Mouse (Mus musculus): ENCODE results near the gene Zfp609. TPM values are rescaled to one million over a fixed set of nuclear protein-coding genes. Genes with fewer than 3 reads are reported as not detected.

Zfp609 gene
- polyA plus RNA-seq, 1 experiment from 2014 or later = 6.9 TPM

- Histone ChIP-seq H3K4me3 (no peak overlapping the region), H3K36me3 (0 out of 2 replicates have a peak, but pooled peaks cover 3% of the 10 kb centered on the region), H3K9ac (no peak overlapping the region), H3K9me3 (no peaks in the 10 kb centered on the region), H3K4me2 (no peak overlapping the region), H3K27me3 (no peaks in the 10 kb centered on the region), H3K4me1 (peaks cover 20% of the 10 kb centered on the region), H3K27ac (no peak overlapping the region)
- WGBS = 77% methylated on average over 4 of the region's 4 CpGs
- no peak for ATAC-seq (ENCODE audit: insufficient number of reproducible peaks, low FRiP score, low TSS enrichment, low read depth)
Observed at GRCm38 (mm10) chr9:65830255-65830654, 2.9 kb upstream of the Zfp609 start.

GRCm38 (mm10) chr9:65829410-65829809 is 2.0 kb upstream of the Zfp609 start:
- no peak overlapping the region for H3K4me2 ChIP-seq
- no peak overlapping the region for H3K9ac ChIP-seq
- WGBS = 87% methylated on average over 2 of the region's 2 CpGs
- peaks cover 20% of the 10 kb centered on the region for H3K4me1 ChIP-seq
- H3K9me3 ChIP-seq = no peaks in the 10 kb centered on the region
- no peaks in the 10 kb centered on the region for H3K36me3 ChIP-seq
- no peak for ATAC-seq (ENCODE audit: insufficient number of reproducible peaks, low FRiP score, low TSS enrichment, low read depth)
- no peaks in the 10 kb centered on the region for H3K27me3 ChIP-seq
- no peak overlapping the region for H3K4me3 ChIP-seq
- H3K27ac ChIP-seq = no peak overlapping the region

- ATAC-seq (ENCODE audit: insufficient number of reproducible peaks, low FRiP score, low TSS enrichment, low read depth) = no peak
- 32% methylated on average over 3 of the region's 3 CpGs for WGBS
- Histone ChIP-seq H3K27ac (no peak overlapping the region), H3K27me3 (no peaks in the 10 kb centered on the region), H3K9me3 (no peaks in the 10 kb centered on the region), H3K4me3 (peak overlapping the region; percentile 85), H3K4me2 (peak overlapping the region; percentile 66), H3K4me1 (peaks cover 29% of the 10 kb centered on the region), H3K9ac (0 out of 2 replicates have a peak overlapping the region, but pooled peaks have one; percentile 95), H3K36me3 (no peaks in the 10 kb centered on the region)
Observed at GRCm38 (mm10) chr9:65828511-65828910, 1.1 kb upstream of the Zfp609 start.

- H3K4me1 ChIP-seq = peaks cover 31% of the 10 kb centered on the region
- under 1% methylated on average over 13 of the region's 13 CpGs for WGBS
- H3K4me2 ChIP-seq = peak overlapping the region; percentile 66
Observed at GRCm38 (mm10) chr9:65828016-65828403, 646 bp upstream of the Zfp609 start.

GRCm38 (mm10) chr9:65826588-65827343 is 598 bp downstream of the Zfp609 start:
- no peaks in the 10 kb centered on the region for H3K9me3 ChIP-seq
- no peaks in the 10 kb centered on the region for H3K27me3 ChIP-seq
- peaks cover 31% of the 10 kb centered on the region for H3K4me1 ChIP-seq

More at GRCm38 (mm10) chr9:65828016-65828403, 646 bp upstream of the Zfp609 start:
- no peaks in the 10 kb centered on the region for H3K27me3 ChIP-seq
- H3K9me3 ChIP-seq = no peaks in the 10 kb centered on the region
- no peak for ATAC-seq (ENCODE audit: insufficient number of reproducible peaks, low FRiP score, low TSS enrichment, low read depth)
- H3K4me3 ChIP-seq = peak overlapping the region; percentile 85
- no peaks in the 10 kb centered on the region for H3K36me3 ChIP-seq
- peak overlapping the region; percentile 98 for H3K27ac ChIP-seq
- peak overlapping the region; percentile 95 for H3K9ac ChIP-seq

GRCm38 (mm10) chr9:65826226-65826587 is 1.2 kb downstream of the Zfp609 start:
- Histone ChIP-seq H3K27ac (peak overlapping the region; percentile 98), H3K36me3 (no peaks in the 10 kb centered on the region), H3K27me3 (no peaks in the 10 kb centered on the region), H3K4me1 (peaks cover 31% of the 10 kb centered on the region), H3K4me3 (peak overlapping the region; percentile 85), H3K4me2 (peak overlapping the region; percentile 63), H3K9me3 (no peaks in the 10 kb centered on the region), H3K9ac (peak overlapping the region; percentile 95; the same call in 1 of the 2 replicates)
- WGBS = 2% methylated on average over 4 of the region's 4 CpGs
- no peak for ATAC-seq (ENCODE audit: insufficient number of reproducible peaks, low FRiP score, low TSS enrichment, low read depth)

More at GRCm38 (mm10) chr9:65826588-65827343, 598 bp downstream of the Zfp609 start:
- Histone ChIP-seq H3K4me2 (peak overlapping the region; percentile 63), H3K9ac (peak overlapping the region; percentile 95), H3K36me3 (no peaks in the 10 kb centered on the region), H3K4me3 (peak overlapping the region; percentile 85), H3K27ac (peak overlapping the region; percentile 98)
- under 1% methylated on average over 30 of the region's 31 CpGs for whole genome bisulfite sequencing
- ATAC-seq (ENCODE audit: insufficient number of reproducible peaks, low FRiP score, low TSS enrichment, low read depth) = no peak; the same call in none of the 2 replicates

- peaks cover 31% of the 10 kb centered on the region for H3K4me1 ChIP-seq
- no peak for ATAC-seq (ENCODE audit: insufficient number of reproducible peaks, low FRiP score, low TSS enrichment, low read depth)
- no peaks in the 10 kb centered on the region for H3K9me3 ChIP-seq
- WGBS = 56% methylated on average over 10 of the region's 10 CpGs
- no peak overlapping the region for H3K4me3 ChIP-seq
- no peak overlapping the region for H3K4me2 ChIP-seq
- H3K36me3 ChIP-seq = no peaks in the 10 kb centered on the region
- H3K27me3 ChIP-seq = no peaks in the 10 kb centered on the region
- no peak overlapping the region for H3K9ac ChIP-seq
- H3K27ac ChIP-seq = no peak overlapping the region
Observed at GRCm38 (mm10) chr9:65823716-65824462, 3.5 kb downstream of the Zfp609 start.

GRCm38 (mm10) chr9:65822011-65822410 is 5.4 kb downstream of the Zfp609 start:
- H3K4me3 ChIP-seq = no peak overlapping the region
- no peak for ATAC-seq (ENCODE audit: insufficient number of reproducible peaks, low FRiP score, low TSS enrichment, low read depth)
- H3K4me2 ChIP-seq = no peak overlapping the region
- WGBS = 84% methylated on average over 4 of the region's 4 CpGs
- H3K36me3 ChIP-seq = no peaks in the 10 kb centered on the region
- no peak overlapping the region for H3K27ac ChIP-seq
- H3K4me1 ChIP-seq = peaks cover 23% of the 10 kb centered on the region
- H3K9me3 ChIP-seq = no peaks in the 10 kb centered on the region
- no peaks in the 10 kb centered on the region for H3K27me3 ChIP-seq
- H3K9ac ChIP-seq = no peak overlapping the region

GRCm38 (mm10) chr9:65820301-65820700 is 7.1 kb downstream of the Zfp609 start:
- Histone ChIP-seq H3K27ac (no peak overlapping the region), H3K9ac (no peak overlapping the region), H3K4me3 (no peak overlapping the region), H3K4me2 (no peak overlapping the region), H3K4me1 (peaks cover 11% of the 10 kb centered on the region; the same call in 1 of the 2 replicates), H3K9me3 (no peaks in the 10 kb centered on the region), H3K27me3 (no peaks in the 10 kb centered on the region), H3K36me3 (no peaks in the 10 kb centered on the region)
- WGBS = 46% methylated on average over 2 of the region's 2 CpGs
- ATAC-seq (ENCODE audit: insufficient number of reproducible peaks, low FRiP score, low TSS enrichment, low read depth) = no peak

- ATAC-seq (ENCODE audit: insufficient number of reproducible peaks, low FRiP score, low TSS enrichment, low read depth) = no peak
- H3K4me2 ChIP-seq = no peak overlapping the region
- H3K27ac ChIP-seq = no peak overlapping the region
- H3K4me1 ChIP-seq = peaks cover 1% of the 10 kb centered on the region; the same call in 1 of the 2 replicates
- no peaks in the 10 kb centered on the region for H3K27me3 ChIP-seq
- peaks cover 8% of the 10 kb centered on the region for H3K36me3 ChIP-seq
- H3K9me3 ChIP-seq = no peaks in the 10 kb centered on the region
- no peak overlapping the region for H3K9ac ChIP-seq
- no peak overlapping the region for H3K4me3 ChIP-seq
- WGBS = 87% methylated on average over 2 of the region's 2 CpGs
Observed at GRCm38 (mm10) chr9:65818402-65818801, 9.0 kb downstream of the Zfp609 start.

- H3K27me3 ChIP-seq = no peaks in the 10 kb centered on the region
- no peak overlapping the region for H3K27ac ChIP-seq
- WGBS = 50% methylated on average over 2 of the region's 2 CpGs
- H3K4me1 ChIP-seq = no peaks in the 10 kb centered on the region
- peaks cover 8% of the 10 kb centered on the region for H3K36me3 ChIP-seq
- no peak overlapping the region for H3K4me2 ChIP-seq
- no peak for ATAC-seq (ENCODE audit: insufficient number of reproducible peaks, low FRiP score, low TSS enrichment, low read depth)
- no peak overlapping the region for H3K4me3 ChIP-seq
- no peak overlapping the region for H3K9ac ChIP-seq
- H3K9me3 ChIP-seq = no peaks in the 10 kb centered on the region
Observed at GRCm38 (mm10) chr9:65812841-65813240, 14.5 kb downstream of the Zfp609 start.

- ATAC-seq (ENCODE audit: insufficient number of reproducible peaks, low FRiP score, low TSS enrichment, low read depth) = no peak
- H3K27ac ChIP-seq = no peak overlapping the region
- H3K9ac ChIP-seq = no peak overlapping the region
- H3K4me3 ChIP-seq = no peak overlapping the region
- no peak overlapping the region for H3K4me2 ChIP-seq
- H3K4me1 ChIP-seq = 0 out of 2 replicates have a peak, but pooled peaks cover 3% of the 10 kb centered on the region
- peaks cover 8% of the 10 kb centered on the region for H3K36me3 ChIP-seq
- no peaks in the 10 kb centered on the region for H3K27me3 ChIP-seq
- H3K9me3 ChIP-seq = no peaks in the 10 kb centered on the region
- 83% methylated on average over 1 of the region's 1 CpGs for WGBS
Observed at GRCm38 (mm10) chr9:65811784-65812183, 15.6 kb downstream of the Zfp609 start.

All from limb, embryonic 15.5 days (tissue).